Mouse (Mus musculus) liver, embryonic 15.5 days (tissue): ENCODE results near the gene Med12l. TPM values are rescaled to one million over a fixed set of nuclear protein-coding genes. Genes with fewer than 3 reads are reported as not detected.
"Not testable (repeated sequence)": the region's sequence is repeated elsewhere in the genome, so short reads cannot be mapped to it uniquely, and the experiment has no call there.

Experiments
- ATAC-seq: fragments of 200-750 bp; cut with Nextera tagmentation; 2 replicates; pipeline ENCODE4 v1.8.0; 2017; ENCODE audit warnings: moderate number of reproducible peaks, mild to moderate bottlenecking, moderate library complexity; ENCODE audit not compliant: insufficient read depth
- H3K27ac ChIP-seq: fragments of 300-500 bp; sonication (generic); replicated peaks from 2 replicates; pipeline ENCODE4 v1.5.1; 2015; ENCODE audit warnings: mild to moderate bottlenecking, inconsistent platforms
- H3K27me3 ChIP-seq: fragments of 300-500 bp; sonication (generic); 2 replicates; pipeline ENCODE4 v1.6.1; 2015; ENCODE audit warnings: mild to moderate bottlenecking, inconsistent platforms
- H3K36me3 ChIP-seq: fragments of 300-500 bp; sonication (generic); replicated peaks from 2 replicates; pipeline ENCODE4 v1.6.1; 2015; ENCODE audit warnings: moderate library complexity, mild to moderate bottlenecking, inconsistent platforms
- H3K4me1 ChIP-seq: fragments of 300-500 bp; sonication (generic); replicated peaks from 2 replicates; pipeline ENCODE4 v1.6.1; 2015; ENCODE audit warnings: inconsistent platforms
- H3K4me2 ChIP-seq: fragments of 300-500 bp; sonication (generic); 2 replicates; pipeline ENCODE4 v1.6.1; 2015; ENCODE audit warnings: moderate library complexity, mild to moderate bottlenecking, inconsistent platforms
- H3K4me3 ChIP-seq: fragments of 300-500 bp; sonication (generic); replicated peaks from 2 replicates; pipeline ENCODE4 v1.5.1; 2015; ENCODE audit warnings: mild to moderate bottlenecking, inconsistent platforms
- H3K9ac ChIP-seq: fragments of 300-500 bp; sonication (generic); 2 replicates; pipeline ENCODE4 v1.6.1; 2015; ENCODE audit warnings: moderate library complexity, mild to moderate bottlenecking, inconsistent platforms
- H3K9me3 ChIP-seq: fragments of 300-500 bp; sonication (generic); replicated peaks from 2 replicates; pipeline ENCODE4 v1.6.1; 2016; ENCODE audit warnings: inconsistent platforms
- WGBS: fragments of 180-500 bp; shearing (Covaris S2); methylation state at CpG from one replicate; pipeline ENCODE4 v1.1.7; 2015; ENCODE audit warnings: mixed read lengths; ENCODE audit not compliant: insufficient replicate concordance; 5-methylcytosine and 5-hydroxymethylcytosine counted together
- polyA plus RNA-seq: library from polyadenylated mRNA; unstranded; fragments of >200 nt; fragmentation: Nextera tagmentation; extraction: Ambion mirVana; gene quantifications from 2 replicates; pipeline ENCODE4 v1.2.1, GENCODE M21; 2015

Gene Med12l
- polyA plus RNA-seq, 1 experiment from 2014 or later, result 0.46 TPM

- H3K4me1 ChIP-seq, result peaks cover 11% of the 10 kb centered on the region
- H3K36me3 ChIP-seq, result no peaks in the 10 kb centered on the region
- no peak for ATAC-seq
- H3K9me3 ChIP-seq, result no peaks in the 10 kb centered on the region
- no peak overlapping the region for H3K4me3 ChIP-seq
- no peak overlapping the region for H3K27ac ChIP-seq
- no peak overlapping the region for H3K4me2 ChIP-seq
- 57% methylated on average over 2 of the region's 2 CpGs for WGBS
- no peaks in the 10 kb centered on the region for H3K27me3 ChIP-seq
- H3K9ac ChIP-seq, result no peak overlapping the region
Measured at GRCm38 (mm10) chr3:59102146-59102545, 96.5 kb downstream of the Med12l start.

- H3K9ac ChIP-seq, result no peak overlapping the region
- no peaks in the 10 kb centered on the region for H3K9me3 ChIP-seq
- ATAC-seq, result peak; percentile 54
- no peaks in the 10 kb centered on the region for H3K36me3 ChIP-seq
- peaks cover 9% of the 10 kb centered on the region; the same call in 1 of the 2 replicates for H3K4me1 ChIP-seq
- WGBS, result 11% methylated on average over 4 of the region's 4 CpGs
- H3K4me2 ChIP-seq, result no peak overlapping the region
- no peak overlapping the region for H3K4me3 ChIP-seq
- H3K27ac ChIP-seq, result no peak overlapping the region
- H3K27me3 ChIP-seq, result no peaks in the 10 kb centered on the region
Measured at GRCm38 (mm10) chr3:59104462-59104861, 98.8 kb downstream of the Med12l start.

GRCm38 (mm10) chr3:59107439-59107838, 101.8 kb downstream of the Med12l start:
- Histone ChIP-seq H3K9ac (no peak overlapping the region), H3K36me3 (no peaks in the 10 kb centered on the region), H3K27ac (no peak overlapping the region), H3K9me3 (no peaks in the 10 kb centered on the region), H3K4me2 (no peak overlapping the region), H3K4me1 (peaks cover 6% of the 10 kb centered on the region; the same call in 1 of the 2 replicates), H3K4me3 (no peak overlapping the region), H3K27me3 (no peaks in the 10 kb centered on the region)
- ATAC-seq, result no peak
- WGBS, result 84% methylated on average over 4 of the region's 4 CpGs

GRCm38 (mm10) chr3:59109834-59110233, 104.2 kb downstream of the Med12l start:
- H3K9me3 ChIP-seq, H3K27ac ChIP-seq, H3K4me2 ChIP-seq, H3K4me3 ChIP-seq, H3K27me3 ChIP-seq, H3K36me3 ChIP-seq, H3K4me1 ChIP-seq, H3K9ac ChIP-seq, ATAC-seq: not testable (repeated sequence)
- WGBS, result 69% methylated on average over 3 of the region's 3 CpGs

- no peak for ATAC-seq
- WGBS, result 54% methylated on average over 3 of the region's 3 CpGs
- Histone ChIP-seq H3K27me3 (no peaks in the 10 kb centered on the region), H3K4me1 (peaks cover 9% of the 10 kb centered on the region), H3K4me3 (no peak overlapping the region), H3K9me3 (no peaks in the 10 kb centered on the region), H3K27ac (no peak overlapping the region), H3K9ac (no peak overlapping the region), H3K4me2 (no peak overlapping the region), H3K36me3 (no peaks in the 10 kb centered on the region)
Measured at GRCm38 (mm10) chr3:59111944-59112343, 106.3 kb downstream of the Med12l start.

- not testable (repeated sequence) for H3K27me3 ChIP-seq, ATAC-seq, H3K4me3 ChIP-seq, H3K27ac ChIP-seq, H3K4me2 ChIP-seq, H3K36me3 ChIP-seq, H3K9me3 ChIP-seq, H3K4me1 ChIP-seq, H3K9ac ChIP-seq
- WGBS, result 70% methylated on average over 4 of the region's 4 CpGs
Measured at GRCm38 (mm10) chr3:59113291-59113690, 107.7 kb downstream of the Med12l start.

- H3K9ac ChIP-seq, result no peak overlapping the region
Measured at GRCm38 (mm10) chr3:59113973-59114517, 108.4 kb downstream of the Med12l start.

GRCm38 (mm10) chr3:59121067-59121730, 115.6 kb downstream of the Med12l start:
- no peak overlapping the region for H3K27ac ChIP-seq
- H3K27me3 ChIP-seq, result no peaks in the 10 kb centered on the region
- no peak for ATAC-seq
- H3K36me3 ChIP-seq, result no peaks in the 10 kb centered on the region
- H3K9ac ChIP-seq, result no peak overlapping the region
- no peak overlapping the region for H3K4me2 ChIP-seq
- 58% methylated on average over 7 of the region's 7 CpGs for WGBS
- no peak overlapping the region for H3K4me3 ChIP-seq
- peaks cover 35% of the 10 kb centered on the region for H3K4me1 ChIP-seq
- no peaks in the 10 kb centered on the region for H3K9me3 ChIP-seq

More at GRCm38 (mm10) chr3:59113973-59114517, 108.4 kb downstream of the Med12l start:
- WGBS, result 14% methylated on average over 8 of the region's 8 CpGs
- no peaks in the 10 kb centered on the region for H3K9me3 ChIP-seq
- ATAC-seq, result peak; percentile 61; the same call in 1 of the 2 replicates
- H3K4me1 ChIP-seq, result peaks cover 9% of the 10 kb centered on the region
- H3K27me3 ChIP-seq, result no peaks in the 10 kb centered on the region
- 0 out of 2 replicates have a peak overlapping the region, but pooled peaks have one; percentile 8 for H3K27ac ChIP-seq
- no peaks in the 10 kb centered on the region for H3K36me3 ChIP-seq
- no peak overlapping the region for H3K4me3 ChIP-seq
- H3K4me2 ChIP-seq, result no peak overlapping the region

GRCm38 (mm10) chr3:59121780-59122449, 116.3 kb downstream of the Med12l start:
- H3K36me3 ChIP-seq, result no peaks in the 10 kb centered on the region
- peaks cover 35% of the 10 kb centered on the region for H3K4me1 ChIP-seq
- H3K4me3 ChIP-seq, result no peak overlapping the region
- 32% methylated on average over 7 of the region's 7 CpGs for WGBS
- H3K27me3 ChIP-seq, result no peaks in the 10 kb centered on the region
- ATAC-seq, result no peak
- no peaks in the 10 kb centered on the region for H3K9me3 ChIP-seq
- H3K27ac ChIP-seq, result no peak overlapping the region
- no peak overlapping the region for H3K9ac ChIP-seq
- H3K4me2 ChIP-seq, result no peak overlapping the region

- no peak overlapping the region for H3K4me3 ChIP-seq
- no peak overlapping the region for H3K9ac ChIP-seq
- no peaks in the 10 kb centered on the region for H3K27me3 ChIP-seq
- peak; percentile 16; the same call in 1 of the 2 replicates for ATAC-seq
- no peaks in the 10 kb centered on the region for H3K36me3 ChIP-seq
- H3K4me2 ChIP-seq, result no peak overlapping the region
- no peaks in the 10 kb centered on the region for H3K9me3 ChIP-seq
- 44% methylated on average over 5 of the region's 5 CpGs for WGBS
- no peak overlapping the region for H3K27ac ChIP-seq
- peaks cover 36% of the 10 kb centered on the region for H3K4me1 ChIP-seq
Measured at GRCm38 (mm10) chr3:59125022-59125421, 119.4 kb downstream of the Med12l start.

GRCm38 (mm10) chr3:59125783-59126555, 120.3 kb downstream of the Med12l start:
- Histone ChIP-seq H3K9ac (no peak overlapping the region), H3K4me2 (no peak overlapping the region), H3K9me3 (no peaks in the 10 kb centered on the region), H3K27me3 (no peaks in the 10 kb centered on the region), H3K4me3 (no peak overlapping the region), H3K27ac (peak overlapping the region; percentile 14; the same call in 1 of the 2 replicates), H3K36me3 (no peaks in the 10 kb centered on the region), H3K4me1 (peaks cover 40% of the 10 kb centered on the region)
- no peak for ATAC-seq
- WGBS, result 35% methylated on average over 7 of the region's 7 CpGs
